Mouse (Mus musculus): ENCODE measurements around the gene Fbxo2.
"Not testable (repeated sequence)": the region's sequence is repeated elsewhere in the genome, so short reads cannot be mapped to it uniquely, and the experiment has no call there.

Gene Fbxo2

DNA sequence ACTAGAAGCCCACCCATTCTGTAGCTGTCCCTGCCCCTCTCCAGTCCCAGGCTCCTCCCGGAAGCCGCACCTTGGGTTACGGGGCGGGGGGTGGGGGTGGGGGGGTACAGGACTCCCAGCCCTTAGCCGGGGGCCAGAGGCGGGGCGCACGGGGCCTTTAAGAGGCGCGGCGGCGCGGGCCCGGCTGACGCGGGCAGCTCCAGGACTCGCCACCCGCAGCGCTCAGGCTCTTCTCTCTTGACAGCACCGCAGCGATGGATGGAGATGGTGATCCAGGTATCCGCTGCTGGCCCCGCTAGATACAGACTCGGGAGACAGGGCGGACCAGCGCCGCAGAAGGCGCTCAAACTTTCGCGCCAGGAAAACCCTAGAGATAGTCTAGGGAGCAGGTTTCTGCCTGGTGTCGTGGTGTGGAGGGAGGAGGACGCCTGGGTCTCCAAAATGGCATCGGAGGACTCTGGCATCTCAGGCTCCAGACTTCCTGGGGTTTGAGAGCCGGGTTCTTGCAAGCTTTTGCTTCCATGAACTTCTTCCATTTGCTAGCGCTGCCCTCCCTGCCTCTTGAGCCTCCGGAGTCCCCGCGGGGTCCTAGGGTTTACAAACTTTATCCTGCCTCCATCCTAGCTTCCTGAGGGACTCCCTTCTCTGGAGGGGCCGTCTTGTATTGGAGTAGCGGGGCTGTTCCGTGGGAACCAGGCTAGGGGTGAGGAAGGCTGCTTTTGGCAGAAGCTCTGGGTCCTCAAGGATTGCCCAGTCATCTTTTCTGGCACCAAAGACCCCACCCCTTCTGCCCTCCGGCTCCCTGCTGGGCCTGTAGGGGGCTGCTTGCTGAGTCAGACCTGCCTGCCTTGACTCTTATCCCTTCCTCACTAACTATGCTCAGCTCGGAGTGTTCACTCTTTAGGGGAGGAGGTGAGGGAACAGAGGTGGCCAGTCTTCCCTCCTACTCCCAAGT lies at the start of gene Fbxo2, which contains the start of gene Fbxo44:
Gene Fbxo2, plus strand, starts transcription at position 186 of the 955 bp plus-strand sequence.
Gene Fbxo44, minus strand, starts transcription at position 47 of the 955 bp plus-strand sequence.
- peak; percentile 56 for DNase-seq

- DNase-seq = no peak
Observed at GRCm38 (mm10) chr4:148112519-148112918, 47.9 kb upstream of the Fbxo2 start.

GRCm38 (mm10) chr4:148114758-148115391 lies 45.5 kb upstream of the Fbxo2 start:
- DNase-seq = peak; percentile 92

GRCm38 (mm10) chr4:148115467-148115866 lies 45.0 kb upstream of the Fbxo2 start:
- peak; percentile 63 for DNase-seq

GRCm38 (mm10) chr4:148116657-148117056 lies 43.8 kb upstream of the Fbxo2 start:
- no peak for DNase-seq

DNA sequence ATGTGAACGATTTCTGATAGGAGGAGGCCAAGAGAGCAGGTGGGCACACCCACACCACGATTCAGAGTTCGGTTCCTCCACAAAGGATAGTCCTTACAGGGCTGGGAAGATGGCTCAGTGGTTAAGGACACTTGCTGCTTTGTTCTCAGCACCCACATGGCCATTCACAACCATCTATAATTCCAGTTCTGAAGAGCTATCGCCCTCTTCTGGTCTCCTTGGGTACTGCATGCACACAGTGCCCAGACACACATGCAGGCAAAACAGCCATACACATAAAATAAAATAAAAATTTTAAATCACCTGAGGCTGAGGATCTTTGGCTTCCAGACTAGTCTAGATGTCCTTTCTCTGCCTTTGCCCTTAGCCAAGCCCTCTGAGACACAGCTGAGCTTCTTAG lies 43.0 kb upstream of the Fbxo2 start:
- DNase-seq = no peak

GRCm38 (mm10) chr4:148119578-148119977 lies 40.8 kb upstream of the Fbxo2 start:
- DNase-seq = not testable (repeated sequence)

DNA sequence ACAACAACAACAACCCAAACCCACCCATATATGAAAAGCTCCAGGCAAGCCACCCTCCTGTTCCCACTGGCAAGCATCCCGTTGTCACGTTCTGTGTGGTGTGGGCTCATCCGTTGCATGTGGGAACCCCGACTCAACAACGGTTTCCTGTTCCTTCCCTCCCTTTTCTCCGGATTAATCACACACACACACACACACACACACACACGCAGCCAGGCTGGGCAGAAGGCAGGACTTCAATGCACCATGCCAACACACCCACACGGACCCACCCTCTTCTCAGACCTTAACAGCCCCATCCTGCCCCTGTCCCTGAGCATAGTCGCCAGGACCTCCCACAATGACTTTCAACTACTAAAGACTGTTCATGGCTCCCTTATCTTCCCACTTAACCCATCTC lies 39.9 kb upstream of the Fbxo2 start:
- no peak for DNase-seq

DNA sequence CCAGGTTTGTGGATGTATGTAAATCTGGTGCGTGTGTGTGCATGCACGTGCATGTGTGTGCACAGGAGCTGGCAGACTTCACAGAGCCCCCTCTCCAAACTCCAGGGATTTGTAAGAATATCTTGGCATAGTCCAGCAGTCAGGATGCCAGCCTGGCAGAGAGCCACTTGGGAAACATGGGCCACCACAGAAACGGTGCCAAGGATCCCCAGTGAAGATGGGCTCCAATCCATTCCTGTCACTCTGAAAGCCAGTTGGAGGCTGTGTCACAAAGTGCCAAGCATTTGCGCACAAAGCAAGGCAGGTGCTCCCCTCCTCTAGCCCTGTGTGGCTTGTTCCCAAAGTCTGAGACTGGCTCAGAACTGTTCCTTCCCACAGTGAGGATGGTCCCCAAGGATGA lies 39.1 kb upstream of the Fbxo2 start:
- no peak for DNase-seq

DNA sequence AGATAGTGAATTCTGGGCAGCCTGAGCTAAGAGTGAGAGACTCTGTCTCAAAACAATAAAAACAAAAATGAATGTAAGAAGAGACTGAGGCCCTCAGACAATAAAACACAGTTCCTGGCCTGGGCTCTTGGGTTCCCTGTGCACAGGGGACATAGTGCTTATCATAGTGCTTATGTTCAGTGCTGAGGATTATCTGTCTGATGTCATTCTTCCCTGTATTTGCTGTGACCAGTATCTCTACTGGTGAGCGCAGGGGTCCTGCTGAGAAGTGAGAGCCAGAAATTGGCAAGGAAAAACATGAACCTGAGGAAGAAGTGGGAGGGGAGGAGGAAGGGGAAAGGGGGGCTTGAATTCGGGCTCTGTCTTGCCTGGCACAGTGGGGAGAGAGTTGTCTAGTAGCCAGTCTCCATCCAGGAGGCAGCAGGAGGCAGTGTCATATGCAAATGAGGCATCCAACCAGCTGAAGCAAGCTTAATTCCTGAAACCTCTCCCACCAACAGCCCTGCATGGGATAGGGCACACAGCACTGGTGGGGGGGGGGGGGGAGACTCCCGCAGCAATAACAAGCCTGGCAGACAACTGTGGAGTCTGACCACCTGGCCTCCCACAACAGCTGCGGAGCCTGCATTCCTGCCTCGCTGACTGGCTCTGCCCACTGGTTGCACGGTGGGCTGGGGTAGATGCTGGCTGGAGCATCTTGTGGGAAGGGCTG lies 38.3 kb upstream of the Fbxo2 start:
- DNase-seq = no peak

DNA sequence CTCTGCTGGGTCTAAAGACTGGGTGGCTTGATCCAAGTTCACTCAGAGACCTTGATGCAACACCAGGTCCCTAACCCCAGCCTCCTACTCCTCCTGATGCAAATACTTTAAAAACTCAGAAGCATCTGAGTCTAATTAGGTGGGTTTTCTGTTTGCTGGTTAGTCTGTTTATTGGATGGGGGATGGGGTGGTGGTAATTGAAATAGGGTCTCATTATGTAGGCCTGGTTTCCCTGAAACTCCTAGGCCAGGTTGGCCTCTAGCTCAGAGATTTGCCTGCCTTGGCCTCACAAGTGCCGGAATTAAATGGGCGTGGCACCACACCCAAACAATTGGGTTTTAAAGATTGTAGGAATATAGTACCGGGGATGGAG lies 37.7 kb upstream of the Fbxo2 start:
- no peak for DNase-seq

GRCm38 (mm10) chr4:148128241-148128640 lies 32.2 kb upstream of the Fbxo2 start:
- no peak for DNase-seq

- DNase-seq = no peak
Observed at GRCm38 (mm10) chr4:148128672-148129071, 31.7 kb upstream of the Fbxo2 start.

DNA sequence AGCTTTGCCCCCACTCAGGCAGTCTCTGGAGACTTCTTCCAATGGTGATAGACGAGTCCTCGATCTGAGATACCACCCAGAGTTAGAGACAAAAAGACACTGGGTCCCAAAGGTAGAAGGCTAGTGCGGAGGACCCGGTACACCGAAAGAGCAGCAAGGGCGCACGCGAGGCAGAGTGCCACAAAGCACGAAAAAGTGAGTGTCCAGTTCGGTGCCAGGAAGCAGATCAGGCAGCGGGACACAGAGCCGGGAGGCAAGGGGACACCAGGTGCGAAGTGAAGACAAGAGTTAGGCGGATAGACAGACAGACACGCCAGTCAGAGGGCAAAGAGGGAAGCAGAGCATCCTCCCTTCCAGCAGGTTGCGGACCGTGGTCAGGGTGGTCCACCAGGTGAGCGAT lies 30.3 kb upstream of the Fbxo2 start, which contains the start of gene Mad2l2:
Gene Mad2l2, plus strand, starts transcription at position 252 of the 400 bp plus-strand sequence.
- no peak for DNase-seq

DNA sequence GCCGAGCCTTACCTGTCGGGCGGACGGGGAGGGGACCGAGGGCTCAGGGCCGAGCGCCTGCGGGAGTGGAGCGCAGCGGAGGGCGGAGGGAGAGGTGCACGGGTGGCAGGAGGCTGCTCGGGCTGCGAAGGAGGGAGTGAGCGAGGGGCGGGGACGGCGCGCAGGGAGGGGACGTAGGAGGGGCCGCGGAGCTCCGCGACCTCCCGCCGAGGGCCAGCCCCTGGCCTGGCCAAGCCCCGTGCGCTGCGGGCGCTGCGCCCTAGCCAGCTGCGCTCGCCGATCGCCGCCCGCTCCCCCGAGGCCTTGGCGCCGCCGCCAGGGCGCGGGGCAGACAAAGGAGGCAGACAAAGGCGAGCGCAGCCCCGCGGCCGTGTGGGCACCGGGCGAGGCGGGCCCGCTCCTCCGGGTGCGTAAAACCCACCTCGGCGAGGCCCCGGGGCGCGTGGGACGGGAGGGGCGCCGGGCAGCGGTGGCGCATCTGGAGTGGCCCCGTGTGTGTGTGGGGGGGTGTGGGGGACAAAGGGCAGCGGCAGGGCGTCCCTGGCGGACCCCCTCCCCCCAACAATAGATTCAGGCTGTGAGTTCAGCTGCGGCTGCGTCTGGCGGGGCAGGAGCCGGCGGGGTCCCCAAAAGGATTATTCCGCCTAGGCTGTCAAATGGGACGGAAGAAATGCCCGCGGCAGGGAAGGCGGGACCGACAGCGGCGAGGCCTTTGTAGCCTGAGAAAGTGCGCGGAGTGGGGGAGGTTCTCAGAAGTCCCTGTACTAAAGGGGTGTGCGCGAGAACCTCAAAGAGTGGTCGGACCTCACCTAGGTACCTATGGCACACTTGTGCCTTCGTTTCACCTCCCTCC lies 29.6 kb upstream of the Fbxo2 start, which contains the start of gene Draxin:
Gene Draxin, minus strand, starts transcription at position 138 of the 853 bp plus-strand sequence.
- DNase-seq = peak; percentile 68

DNA sequence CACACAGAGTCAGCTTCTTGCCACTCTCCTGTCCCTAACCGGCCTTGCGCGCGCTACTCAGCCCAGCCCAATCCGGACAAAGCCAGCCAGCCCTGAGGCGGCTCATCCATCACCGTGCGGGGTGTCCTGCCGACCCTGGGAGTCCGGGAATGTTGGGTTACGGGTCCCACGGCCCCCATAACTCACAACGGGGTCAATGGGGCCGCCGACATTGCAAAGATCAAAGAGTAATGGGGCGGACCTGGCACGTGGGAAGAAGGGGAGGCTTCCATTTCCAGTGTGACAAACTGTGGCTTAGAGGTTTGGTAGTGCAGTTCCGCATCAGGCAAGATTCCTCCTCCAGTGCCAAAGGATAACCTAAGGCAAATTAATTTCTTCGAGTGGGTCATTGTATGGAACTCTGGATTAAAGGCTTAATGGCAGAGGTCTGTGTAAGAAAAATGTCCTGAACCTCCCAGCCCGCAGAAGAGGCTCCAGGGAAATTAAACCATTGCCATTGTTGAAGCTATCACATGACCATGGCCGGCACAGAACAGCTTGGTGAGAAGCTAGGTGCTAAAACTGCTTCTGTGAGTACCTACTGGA lies 28.8 kb upstream of the Fbxo2 start:
- DNase-seq = no peak

GRCm38 (mm10) chr4:148134988-148135387 lies 25.4 kb upstream of the Fbxo2 start:
- no peak for DNase-seq

GRCm38 (mm10) chr4:148137503-148137902 lies 22.9 kb upstream of the Fbxo2 start:
- DNase-seq = no peak

- no peak for DNase-seq
Observed at GRCm38 (mm10) chr4:148139767-148140097, 20.7 kb upstream of the Fbxo2 start.

GRCm38 (mm10) chr4:148140098-148141011 lies 20.1 kb upstream of the Fbxo2 start:
- peak; percentile 95 for DNase-seq

DNA sequence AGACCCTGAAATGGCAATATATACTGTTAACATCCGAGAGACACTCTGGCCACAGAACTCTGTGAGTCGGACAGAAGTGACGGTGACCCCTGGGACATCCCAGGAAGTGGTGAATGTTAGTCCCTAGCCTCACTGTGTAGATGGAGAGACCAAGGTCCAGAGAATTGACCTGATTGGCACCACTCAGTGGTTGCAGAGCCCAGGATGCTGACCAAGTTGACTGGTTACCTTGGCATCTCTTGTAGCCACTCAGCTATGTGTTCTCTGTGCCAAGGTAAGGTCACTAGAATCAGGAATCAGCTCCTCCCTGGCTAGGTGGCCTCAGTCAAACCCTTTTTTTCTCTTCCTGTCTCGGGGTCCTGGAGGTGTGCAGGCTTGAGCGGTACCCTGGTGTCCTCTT lies 16.7 kb upstream of the Fbxo2 start:
- no peak for DNase-seq

All from thymus, postnatal 4 days (tissue).